Mouse (Mus musculus): Measurements from ENCODE around the gene Rfx7.

GRCm38 (mm10) chr9:72660139-72660538, 128.1 kb downstream of the Rfx7 start:
- no peak for TF ChIP-seq CTCF (IDR thresholded peaks at IDR 0.05; ENCODE audit: low read depth)
- TF ChIP-seq EP300 (IDR thresholded peaks at IDR 0.05; ENCODE audit: low read depth), result no peak
